13 mouse cellular contexts compared by ENCODE assay signal in the genomic region with DNA sequence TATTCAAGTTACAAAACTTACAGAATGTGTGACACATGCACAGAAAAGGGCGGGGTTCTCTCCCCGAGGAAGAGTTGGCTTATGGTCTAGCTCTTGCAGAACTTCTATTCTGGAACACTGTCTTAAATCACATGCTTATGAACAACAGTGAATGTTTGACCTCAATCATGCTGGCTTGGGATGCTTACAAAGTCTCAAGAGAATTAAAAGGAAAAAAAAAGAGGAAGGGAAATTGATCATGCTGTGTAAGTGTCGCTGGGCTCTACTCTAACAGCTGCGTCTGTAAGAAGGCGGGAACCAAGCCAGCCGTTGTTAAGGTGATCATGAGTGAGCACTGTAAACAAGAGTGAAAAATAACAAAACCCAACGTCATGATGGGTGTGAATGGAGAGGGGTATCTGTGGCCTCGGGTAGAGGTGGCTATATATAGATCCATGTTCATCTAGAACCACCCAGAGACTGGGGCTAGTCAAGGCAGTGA. TPM values are rescaled to one million over a fixed set of nuclear protein-coding genes. Genes with fewer than 3 reads are reported as not detected.
DNase-seq lines count a peak whose midpoint lies in the region; ATAC-seq and TF ChIP-seq lines count a peak whose summit lies in the region.
"Had no signal": no experiment of that assay in that cellular context is flagged by ENCODE, and none has a peak within 500 bp of the region (broad histone marks: within the 10 kb centered on the region; RNA-seq: fewer than 3 reads in every experiment).

No protein-coding gene starts in this region.

- H3K4me1 ChIP-seq in embryonic facial prominence, embryonic 14.5 days (ENCODE audit: control insufficient read depth, insufficient read depth, low read length), result no peaks in the 10 kb centered on the region
- no peaks in the 10 kb centered on the region for H3K4me1 ChIP-seq in embryonic facial prominence, embryonic 10.5 days
- no peaks in the 10 kb centered on the region for H3K4me1 ChIP-seq in limb, embryonic 14.5 days (ENCODE audit: control insufficient read depth, insufficient read depth, low read length)
- H3K4me1 ChIP-seq in limb, embryonic 10.5 days, result peaks cover 16% of the 10 kb centered on the region
- H3K4me1 ChIP-seq: midbrain, embryonic 15.5 days had no signal

- DNase-seq in embryonic facial prominence, embryonic 14.5 days (ENCODE audit: low spot score), result no peak
- no peak for DNase-seq in embryonic facial prominence, embryonic 10.5 days (ENCODE audit: low spot score)
- DNase-seq in limb, embryonic 14.5 days (ENCODE audit: low spot score), result no peak
- DNase-seq in limb, embryonic 10.5 days (ENCODE audit: low spot score), result no peak
- peak; percentile 44 to 74 for DNase-seq in natural killer cell, adult 2 months (ENCODE audit: low spot score in 2 of 2)
- no peak for DNase-seq in embryo, embryonic 10.5 days (ENCODE audit: low spot score)
- DNase-seq in ovary, postnatal 10 days (ENCODE audit: low spot score), result no peak
- DNase-seq: kidney, postnatal 10 days; thymus, postnatal 25 days had no signal

- H3K27ac ChIP-seq in embryonic facial prominence, embryonic 14.5 days (replicated peaks; ENCODE audit: low read depth, low read length), result no peak overlapping the region
- H3K27ac ChIP-seq in embryonic facial prominence, embryonic 10.5 days (replicated peaks), result no peak overlapping the region
- H3K27ac ChIP-seq in limb, embryonic 14.5 days (replicated peaks; ENCODE audit: low read depth, low read length), result no peak overlapping the region
- no peak overlapping the region for H3K27ac ChIP-seq in limb, embryonic 10.5 days
- H3K27ac ChIP-seq: liver, embryonic 14.5 days; midbrain, embryonic 15.5 days had no signal

- peaks cover 7% of the 10 kb centered on the region for H3K36me3 ChIP-seq in embryonic facial prominence, embryonic 14.5 days (ENCODE audit: control insufficient read depth, insufficient read depth, low read length)
- H3K36me3 ChIP-seq in embryonic facial prominence, embryonic 10.5 days (replicated peaks), result peaks cover 29% of the 10 kb centered on the region
- H3K36me3 ChIP-seq in limb, embryonic 14.5 days (ENCODE audit: control insufficient read depth, insufficient read depth, low read length), result no peaks in the 10 kb centered on the region
- H3K36me3 ChIP-seq in limb, embryonic 10.5 days, result peaks cover 26% of the 10 kb centered on the region
- H3K36me3 ChIP-seq: midbrain, embryonic 15.5 days had no signal

- no peak overlapping the region for H3K4me3 ChIP-seq in embryonic facial prominence, embryonic 14.5 days (ENCODE audit: low read depth, low read length)
- H3K4me3 ChIP-seq in embryonic facial prominence, embryonic 10.5 days, result no peak overlapping the region
- H3K4me3 ChIP-seq in limb, embryonic 14.5 days (replicated peaks; ENCODE audit: low read length), result no peak overlapping the region
- no peak overlapping the region for H3K4me3 ChIP-seq in limb, embryonic 10.5 days
- H3K4me3 ChIP-seq: midbrain, embryonic 15.5 days had no signal

- no peaks in the 10 kb centered on the region for H3K27me3 ChIP-seq in embryonic facial prominence, embryonic 14.5 days (replicated peaks; ENCODE audit: control insufficient read depth, insufficient read depth, low read length)
- H3K27me3 ChIP-seq in embryonic facial prominence, embryonic 10.5 days (replicated peaks; ENCODE audit: low read depth, poor library complexity, severe bottlenecking), result no peaks in the 10 kb centered on the region
- no peaks in the 10 kb centered on the region for H3K27me3 ChIP-seq in limb, embryonic 14.5 days (ENCODE audit: control insufficient read depth, insufficient read depth, low read length)
- no peaks in the 10 kb centered on the region for H3K27me3 ChIP-seq in limb, embryonic 10.5 days (ENCODE audit: low read depth, poor library complexity, severe bottlenecking)
- H3K27me3 ChIP-seq: midbrain, embryonic 15.5 days had no signal

- 59% methylated on average over 8 of the region's 8 CpGs for WGBS in embryonic facial prominence, embryonic 14.5 days
- WGBS in embryonic facial prominence, embryonic 10.5 days, result 86% methylated on average over 8 of the region's 8 CpGs
- 62% methylated on average over 8 of the region's 8 CpGs for WGBS in limb, embryonic 14.5 days
- 77% methylated on average over 8 of the region's 8 CpGs for WGBS in limb, embryonic 10.5 days

- no peak overlapping the region for H3K9ac ChIP-seq in embryonic facial prominence, embryonic 14.5 days (ENCODE audit: low read depth, low read length)
- no peak overlapping the region for H3K9ac ChIP-seq in limb, embryonic 14.5 days (ENCODE audit: low read depth, low read length, severe bottlenecking)
- H3K9ac ChIP-seq: liver, embryonic 14.5 days; midbrain, embryonic 15.5 days had no signal

- no peak for TF ChIP-seq POLR2A in limb, embryonic 14.5 days (IDR thresholded peaks at IDR 0.05; ENCODE audit: borderline replicate concordance, extremely low read depth, insufficient read depth, insufficient read length)

- H3K4me2 ChIP-seq in embryonic facial prominence, embryonic 14.5 days (ENCODE audit: low read depth, low read length), result no peak overlapping the region
- no peak overlapping the region for H3K4me2 ChIP-seq in limb, embryonic 14.5 days (replicated peaks; ENCODE audit: low read depth, low read length, severe bottlenecking)
- H3K4me2 ChIP-seq: midbrain, embryonic 15.5 days had no signal

- no peaks in the 10 kb centered on the region for H3K9me3 ChIP-seq in embryonic facial prominence, embryonic 14.5 days (ENCODE audit: control insufficient read depth, low read length)
- H3K9me3 ChIP-seq in embryonic facial prominence, embryonic 10.5 days, result no peaks in the 10 kb centered on the region
- H3K9me3 ChIP-seq in limb, embryonic 14.5 days (ENCODE audit: control insufficient read depth, low read length), result no peaks in the 10 kb centered on the region
- no peaks in the 10 kb centered on the region for H3K9me3 ChIP-seq in limb, embryonic 10.5 days (replicated peaks)
- H3K9me3 ChIP-seq: midbrain, embryonic 15.5 days had no signal

- ATAC-seq in embryonic facial prominence, embryonic 14.5 days (ENCODE audit: low read depth), result peak; percentile 32; the same call in 1 of the 2 replicates
- peak; percentile 34; the same call in 1 of the 2 replicates for ATAC-seq in limb, embryonic 14.5 days (ENCODE audit: low FRiP score, low read depth)
- ATAC-seq in common myeloid progenitor, adult 5-6 weeks (replicated peaks; ENCODE audit: low read depth, poor library complexity, severe bottlenecking), result peak; percentile 79
- ATAC-seq: forebrain, embryonic 16.5 days; midbrain, embryonic 15.5 days had no signal

RNA-seq across cellular contexts. Expression of gene Bri3, which starts 39.4 kb away (rescaled TPM):
- 96.3 and 99.8 TPM in 2 replicates for polyA plus RNA-seq in embryonic facial prominence, embryonic 14.5 days (2014; fragmentation: Nextera tagmentation; extraction: Ambion mirVana)
- 119 and 124 TPM in 2 replicates for polyA plus RNA-seq in embryonic facial prominence, embryonic 10.5 days (2016; fragmentation: Nextera tagmentation; extraction: Ambion mirVana)
- polyA plus RNA-seq in limb, embryonic 14.5 days (2012; rRNA removed), result 90.6 and 107 TPM in 2 replicates
- 119 and 131 TPM in 2 replicates for polyA plus RNA-seq in limb, embryonic 14.5 days (2014; fragmentation: Nextera tagmentation; extraction: Ambion mirVana)
- polyA plus RNA-seq in limb, embryonic 10.5 days (2016; fragmentation: Nextera tagmentation; extraction: Ambion mirVana), result 122 and 125 TPM in 2 replicates
- total RNA-seq in common myeloid progenitor, adult 5-6 weeks (2017), result 13.3 and 16.5 TPM in 2 replicates

Comparison
In these comparisons a context has a peak if more than half of its experiments do, and no peak if none do; other contexts are left out.
1. DNase-seq: peak in natural killer cell, adult 2 months (2 of 2); none in embryonic facial prominence, embryonic 14.5 days (single experiment), embryonic facial prominence, embryonic 10.5 days (single experiment), limb, embryonic 14.5 days (single experiment), limb, embryonic 10.5 days (single experiment), embryo, embryonic 10.5 days (single experiment) and ovary, postnatal 10 days (single experiment).
2. Peak in every context shown above with its lines, with median percentiles within 50 percentile points of each other: ATAC-seq.